Mouse (Mus musculus) small intestine, adult 2 months (tissue): ENCODE measurements around the gene Usp34.

Experiments used
- CTCF ChIP-seq: fragments of 200-500 bp; IDR thresholded peaks from 2 replicates; pipeline ENCODE4 v1.5.1; 2012; ENCODE audit warnings: low read depth, mild to moderate bottlenecking, control low read depth, inconsistent platforms, low read length, moderate library complexity, mixed read lengths; ENCODE audit not compliant: insufficient replicate concordance, insufficient read length; ENCODE audit errors: extremely low read depth
- POLR2A ChIP-seq: fragments of 200-500 bp; IDR thresholded peaks from 2 replicates; pipeline ENCODE4 v1.6.1; 2012; ENCODE audit warnings: low read depth, mild to moderate bottlenecking, control low read depth, inconsistent platforms, low read length, moderate library complexity

GRCm38 (mm10) chr11:23364348-23364747 lies 57.7 kb downstream of the Usp34 start:
- TF ChIP-seq CTCF (no peak), POLR2A (no peak)
